Mouse (Mus musculus) stomach, embryonic 14.5 days (tissue): ENCODE measurements at regions not wholly inside any gene's neighbourhood (a gene's known extent, or its start where the extent isn't known, plus 50 kb on each side); places are given as distances from the start of the nearest gene placed in this dataset.

Source experiments
- ATAC-seq: fragments of 200-750 bp; cut with Nextera tagmentation; 2 replicates; pipeline ENCODE4 v1.8.0; 2017; ENCODE audit warnings: low read depth, moderate TSS enrichment; ENCODE audit not compliant: insufficient number of reproducible peaks, insufficient read depth, low FRiP score
- H3K27ac ChIP-seq: fragments of 300-500 bp; sonication (generic); 2 replicates; pipeline ENCODE4 v1.5.1; 2014; ENCODE audit warnings: mild to moderate bottlenecking, low read length, moderate library complexity, mixed read lengths
- H3K27me3 ChIP-seq: fragments of 300-500 bp; sonication (generic); 2 replicates; pipeline ENCODE4 v1.6.1; 2014; ENCODE audit warnings: low read length, control low read depth, mixed read lengths; ENCODE audit not compliant: control insufficient read depth, insufficient read depth
- H3K36me3 ChIP-seq: fragments of 300-500 bp; sonication (generic); 2 replicates; pipeline ENCODE4 v1.6.1; 2014; ENCODE audit warnings: mild to moderate bottlenecking, control low read depth, low read length, moderate library complexity, mixed read lengths; ENCODE audit not compliant: control insufficient read depth, insufficient read depth
- H3K4me1 ChIP-seq: fragments of 300-500 bp; sonication (generic); 2 replicates; pipeline ENCODE4 v1.6.1; 2014; ENCODE audit warnings: low read length, control low read depth, mixed read lengths; ENCODE audit not compliant: control insufficient read depth, insufficient read depth
- H3K4me2 ChIP-seq: fragments of 300-500 bp; sonication (generic); replicated peaks from 2 replicates; pipeline ENCODE4 v1.6.1; 2014; ENCODE audit warnings: low read depth, low read length, control low read depth
- H3K4me3 ChIP-seq: fragments of 300-500 bp; sonication (generic); 2 replicates; pipeline ENCODE4 v1.5.1; 2014; ENCODE audit warnings: low read depth, low read length, control low read depth
- H3K9ac ChIP-seq: fragments of 300-500 bp; sonication (generic); replicated peaks from 2 replicates; pipeline ENCODE4 v1.6.1; 2014; ENCODE audit warnings: low read depth, mild to moderate bottlenecking, control low read depth, low read length, moderate library complexity, mixed read lengths
- H3K9me3 ChIP-seq: fragments of 300-500 bp; sonication (generic); 2 replicates; pipeline ENCODE4 v1.6.1; 2016; ENCODE audit warnings: low read depth, low read length, control low read depth; ENCODE audit not compliant: control insufficient read depth
- WGBS: fragments of 180-500 bp; shearing (Covaris S2); extraction: QIAGEN DNeasy Blood & Tissue Kit; methylation state at CpG from one replicate; pipeline ENCODE4 v1.1.7; 2014; 5-methylcytosine and 5-hydroxymethylcytosine counted together

GRCm38 (mm10) chr10:53482919-53483318, 103.2 kb upstream of the Cep85l start:
- no peak for ATAC-seq
- WGBS = 40% methylated on average over 3 of the region's 3 CpGs

GRCm38 (mm10) chr10:53470200-53470599, 90.5 kb upstream of the Cep85l start:
- 91% methylated on average over 3 of the region's 3 CpGs for WGBS
- H3K4me3 ChIP-seq = no peak overlapping the region
- no peak for ATAC-seq
- H3K27ac ChIP-seq = no peak overlapping the region
- no peaks in the 10 kb centered on the region for H3K27me3 ChIP-seq
- H3K4me1 ChIP-seq = peaks cover 6% of the 10 kb centered on the region; the same call in 1 of the 2 replicates
- no peaks in the 10 kb centered on the region for H3K36me3 ChIP-seq
- no peak overlapping the region for H3K9ac ChIP-seq
- H3K9me3 ChIP-seq = peaks cover 12% of the 10 kb centered on the region; the same call in 1 of the 2 replicates
- H3K4me2 ChIP-seq = no peak overlapping the region

More at GRCm38 (mm10) chr10:53482919-53483318, 103.2 kb upstream of the Cep85l start:
- Histone ChIP-seq H3K27ac (no peak overlapping the region), H3K4me2 (no peak overlapping the region), H3K9ac (no peak overlapping the region), H3K4me1 (no peaks in the 10 kb centered on the region), H3K9me3 (no peaks in the 10 kb centered on the region), H3K4me3 (no peak overlapping the region), H3K27me3 (no peaks in the 10 kb centered on the region), H3K36me3 (no peaks in the 10 kb centered on the region)

- H3K36me3 ChIP-seq = no peaks in the 10 kb centered on the region
- no peak overlapping the region for H3K4me3 ChIP-seq
- H3K9me3 ChIP-seq = peaks cover 12% of the 10 kb centered on the region; the same call in 1 of the 2 replicates
- H3K27me3 ChIP-seq = no peaks in the 10 kb centered on the region
- no peak overlapping the region for H3K4me2 ChIP-seq
- ATAC-seq = no peak
- H3K9ac ChIP-seq = no peak overlapping the region
- 45% methylated on average over 1 of the region's 1 CpGs for WGBS
- peaks cover 8% of the 10 kb centered on the region; the same call in 1 of the 2 replicates for H3K4me1 ChIP-seq
- no peak overlapping the region for H3K27ac ChIP-seq
Observed at GRCm38 (mm10) chr10:53469611-53470010, 89.9 kb upstream of the Cep85l start.

- peaks cover 12% of the 10 kb centered on the region; the same call in 1 of the 2 replicates for H3K9me3 ChIP-seq
- no peak overlapping the region for H3K27ac ChIP-seq
- ATAC-seq = no peak
- 91% methylated on average over 3 of the region's 3 CpGs for WGBS
- no peaks in the 10 kb centered on the region for H3K27me3 ChIP-seq
- peaks cover 12% of the 10 kb centered on the region; the same call in 1 of the 2 replicates for H3K4me1 ChIP-seq
- H3K9ac ChIP-seq = no peak overlapping the region
- no peak overlapping the region for H3K4me2 ChIP-seq
- no peaks in the 10 kb centered on the region for H3K36me3 ChIP-seq
- no peak overlapping the region for H3K4me3 ChIP-seq
Observed at GRCm38 (mm10) chr10:53468293-53468545, 88.5 kb upstream of the Cep85l start.

GRCm38 (mm10) chr10:53467472-53468292, 87.9 kb upstream of the Cep85l start:
- 68% methylated on average over 3 of the region's 3 CpGs for WGBS
- Histone ChIP-seq H3K4me2 (no peak overlapping the region), H3K27ac (no peak overlapping the region), H3K9ac (no peak overlapping the region), H3K36me3 (no peaks in the 10 kb centered on the region), H3K9me3 (peaks cover 12% of the 10 kb centered on the region; the same call in 1 of the 2 replicates), H3K4me3 (no peak overlapping the region), H3K4me1 (peaks cover 13% of the 10 kb centered on the region; the same call in 1 of the 2 replicates), H3K27me3 (no peaks in the 10 kb centered on the region)
- peak; percentile 39; the same call in 1 of the 2 replicates for ATAC-seq

- H3K4me1 ChIP-seq = peaks cover 14% of the 10 kb centered on the region; the same call in 1 of the 2 replicates
- peak; percentile 42; the same call in 1 of the 2 replicates for ATAC-seq
- H3K27me3 ChIP-seq = no peaks in the 10 kb centered on the region
- no peaks in the 10 kb centered on the region for H3K36me3 ChIP-seq
- WGBS = 46% methylated on average over 1 of the region's 1 CpGs
- H3K9ac ChIP-seq = no peak overlapping the region
- peak overlapping the region; percentile 40; the same call in 1 of the 2 replicates for H3K27ac ChIP-seq
- H3K9me3 ChIP-seq = peaks cover 9% of the 10 kb centered on the region; the same call in 1 of the 2 replicates
- no peak overlapping the region for H3K4me2 ChIP-seq
- no peak overlapping the region for H3K4me3 ChIP-seq
Observed at GRCm38 (mm10) chr10:53466851-53467250, 87.1 kb upstream of the Cep85l start.

- Histone ChIP-seq H3K27ac (peak overlapping the region; percentile 40; the same call in 1 of the 2 replicates), H3K9ac (no peak overlapping the region), H3K27me3 (no peaks in the 10 kb centered on the region), H3K9me3 (peaks cover 4% of the 10 kb centered on the region; the same call in 1 of the 2 replicates), H3K4me3 (no peak overlapping the region), H3K36me3 (no peaks in the 10 kb centered on the region), H3K4me1 (peaks cover 14% of the 10 kb centered on the region; the same call in 1 of the 2 replicates), H3K4me2 (no peak overlapping the region)
- ATAC-seq = no peak
- WGBS = 35% methylated on average over 6 of the region's 6 CpGs
Observed at GRCm38 (mm10) chr10:53466261-53466660, 86.5 kb upstream of the Cep85l start.

- Histone ChIP-seq H3K4me3 (no peak overlapping the region), H3K9me3 (no peaks in the 10 kb centered on the region), H3K4me2 (no peak overlapping the region), H3K36me3 (no peaks in the 10 kb centered on the region), H3K27me3 (no peaks in the 10 kb centered on the region), H3K9ac (no peak overlapping the region), H3K4me1 (peaks cover 14% of the 10 kb centered on the region; the same call in 1 of the 2 replicates), H3K27ac (no peak overlapping the region)
- ATAC-seq = no peak
Observed at GRCm38 (mm10) chr10:53464581-53464980, 84.8 kb upstream of the Cep85l start.
